Mouse (Mus musculus): ENCODE measurements around the gene Ror2.

Ror2 gene

DNA sequence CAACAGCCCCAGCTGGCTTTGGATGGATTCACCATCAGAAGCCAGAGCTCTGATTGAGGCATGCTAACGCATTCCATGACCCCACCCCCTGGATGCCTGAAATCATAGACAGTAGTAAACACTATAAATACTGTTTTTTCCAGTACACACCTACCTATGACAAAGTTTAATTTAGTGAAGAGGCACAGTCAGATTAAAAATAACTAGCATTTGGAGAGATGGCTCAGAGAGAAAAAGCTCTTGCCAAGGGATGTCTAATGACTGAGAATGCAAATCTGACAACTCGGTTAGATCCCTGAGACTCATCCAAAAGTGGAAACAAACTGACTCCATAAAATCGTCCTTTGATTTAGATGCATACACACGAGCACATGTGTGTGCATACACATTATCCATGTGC, 15.4 kb downstream of the Ror2 start:
- DNase-seq: no peak

DNA sequence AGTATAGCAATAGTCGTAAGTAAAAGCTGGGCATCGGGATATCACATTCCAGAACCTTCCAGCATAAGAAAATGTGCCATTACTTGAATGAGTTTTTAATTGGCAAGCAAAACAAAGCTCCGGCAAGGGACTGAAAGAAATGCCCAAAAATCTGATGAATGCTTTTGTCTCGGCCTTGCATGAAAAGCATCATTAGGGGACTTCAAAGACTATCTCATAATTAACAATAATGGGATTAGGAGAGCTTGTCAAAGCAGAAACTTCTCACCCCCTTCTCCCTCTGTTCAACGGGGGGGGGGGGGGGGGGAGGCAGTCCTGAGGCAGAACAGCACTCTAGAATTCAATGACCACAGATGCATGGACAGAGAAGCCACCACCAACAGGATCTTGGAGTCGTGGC, 17.4 kb downstream of the Ror2 start:
- no peak for DNase-seq

DNA sequence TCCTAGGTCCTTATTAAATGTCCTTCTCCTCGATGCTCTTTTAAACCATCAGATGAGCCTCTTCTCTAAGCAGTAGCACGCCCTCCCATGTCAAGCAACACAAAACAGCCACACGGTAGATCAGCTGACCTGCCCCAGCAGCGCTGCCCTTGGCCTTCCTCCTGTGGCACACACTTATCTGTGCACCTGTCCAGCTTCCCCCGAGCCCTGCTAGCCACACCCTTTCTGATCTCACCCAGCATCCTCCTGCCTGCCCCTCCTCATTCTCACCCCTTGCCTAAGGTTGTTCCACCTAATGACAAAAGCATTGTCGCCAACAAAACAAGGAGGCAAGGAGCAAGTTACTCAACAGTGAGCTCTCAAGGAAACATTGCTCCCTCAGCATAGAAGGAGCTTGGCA, 18.1 kb downstream of the Ror2 start:
- DNase-seq: no peak

DNA sequence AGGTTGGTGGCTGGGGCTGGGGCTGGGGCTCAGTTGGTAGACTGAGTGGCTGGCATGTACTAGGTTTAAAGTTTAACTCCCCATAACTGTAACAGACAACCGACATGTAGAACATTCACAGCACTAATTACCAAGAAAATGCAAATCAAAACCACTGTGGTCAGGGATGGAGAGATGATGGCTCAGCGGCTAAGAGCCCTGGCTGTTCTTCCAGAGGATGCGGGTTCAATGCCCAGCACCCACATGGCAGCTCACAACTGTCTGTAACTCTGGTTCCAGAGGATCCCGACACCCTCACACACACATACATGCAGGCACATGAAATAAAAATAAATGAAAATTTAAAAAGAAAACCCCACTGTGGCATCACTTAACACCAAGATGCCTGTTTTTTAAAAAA, 18.8 kb downstream of the Ror2 start:
- DNase-seq: no peak

DNA sequence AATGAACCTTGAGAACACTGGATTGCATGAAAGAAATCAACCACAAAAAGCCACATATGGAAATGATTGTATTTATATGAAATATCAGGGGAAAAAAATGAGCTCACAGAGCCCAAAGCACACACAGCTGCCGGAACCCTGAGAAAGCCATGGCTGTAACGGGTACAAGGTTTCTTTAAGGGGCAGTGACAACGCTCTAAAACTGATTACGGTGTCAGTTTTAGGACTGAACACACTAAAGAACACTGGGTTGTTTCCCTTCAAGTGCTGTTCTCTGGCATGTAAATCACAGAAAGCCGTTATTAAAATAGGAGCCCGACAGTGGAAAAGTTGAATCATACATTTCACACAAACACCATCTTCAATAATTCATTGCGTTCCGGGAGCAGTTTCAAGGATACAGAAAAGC, 19.4 kb downstream of the Ror2 start:
- no peak for DNase-seq

DNA sequence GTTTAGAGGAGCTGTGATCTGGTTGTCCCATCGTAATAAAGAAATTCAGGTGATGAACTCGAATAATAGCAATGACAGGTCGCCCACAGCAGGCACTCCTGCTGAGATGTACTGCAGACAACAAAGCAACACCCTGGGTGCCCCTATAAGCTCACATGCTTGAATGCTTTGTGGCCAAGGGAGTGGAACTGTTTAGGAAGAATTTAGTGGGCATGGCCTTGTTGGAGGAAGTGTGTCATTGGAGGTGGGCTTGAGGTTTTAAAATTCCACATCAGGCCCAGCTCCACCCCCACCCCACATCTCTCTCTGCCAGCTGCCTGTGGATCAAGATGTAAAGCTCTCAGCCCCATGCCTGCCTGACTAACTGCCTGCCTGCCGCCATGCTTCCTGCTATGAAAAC, 21.0 kb downstream of the Ror2 start:
- DNase-seq: no peak

DNA sequence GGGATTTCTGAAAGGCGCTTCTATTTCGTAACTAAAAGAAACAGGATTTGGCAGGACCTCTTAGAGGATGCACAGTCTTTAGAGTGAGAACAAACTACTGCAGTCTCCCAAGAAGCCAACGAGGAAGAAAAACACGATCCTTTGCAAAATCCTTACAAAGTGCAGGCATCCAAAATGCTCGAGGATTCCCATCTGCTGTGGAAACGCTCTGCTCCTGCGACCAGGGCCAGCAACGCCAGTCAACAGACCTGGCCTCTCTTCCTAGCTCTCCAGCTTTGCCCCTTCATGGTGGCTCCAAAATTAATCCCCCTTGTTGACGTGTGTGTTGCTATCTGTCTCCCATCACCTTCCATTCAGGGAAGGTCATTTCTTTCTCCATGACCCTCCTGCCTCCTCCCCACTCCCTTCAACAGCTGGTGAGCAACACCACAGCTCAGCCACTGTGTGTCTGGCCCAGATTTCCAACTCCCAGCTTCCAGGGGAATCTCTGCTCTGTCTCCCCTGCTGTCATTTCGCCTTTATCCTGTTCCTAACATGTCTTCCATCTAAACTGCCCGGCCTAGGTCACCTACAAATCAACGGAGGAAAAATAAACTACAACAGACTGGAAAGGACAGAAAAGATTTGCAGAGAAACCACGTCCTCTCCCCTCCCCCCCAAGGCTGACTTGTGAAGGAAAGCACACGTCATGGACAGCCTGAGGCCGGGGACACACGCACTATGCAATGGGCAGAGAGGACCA, 23.2 kb downstream of the Ror2 start:
- DNase-seq: peak in 1 of 2 experiments; percentile 30

DNA sequence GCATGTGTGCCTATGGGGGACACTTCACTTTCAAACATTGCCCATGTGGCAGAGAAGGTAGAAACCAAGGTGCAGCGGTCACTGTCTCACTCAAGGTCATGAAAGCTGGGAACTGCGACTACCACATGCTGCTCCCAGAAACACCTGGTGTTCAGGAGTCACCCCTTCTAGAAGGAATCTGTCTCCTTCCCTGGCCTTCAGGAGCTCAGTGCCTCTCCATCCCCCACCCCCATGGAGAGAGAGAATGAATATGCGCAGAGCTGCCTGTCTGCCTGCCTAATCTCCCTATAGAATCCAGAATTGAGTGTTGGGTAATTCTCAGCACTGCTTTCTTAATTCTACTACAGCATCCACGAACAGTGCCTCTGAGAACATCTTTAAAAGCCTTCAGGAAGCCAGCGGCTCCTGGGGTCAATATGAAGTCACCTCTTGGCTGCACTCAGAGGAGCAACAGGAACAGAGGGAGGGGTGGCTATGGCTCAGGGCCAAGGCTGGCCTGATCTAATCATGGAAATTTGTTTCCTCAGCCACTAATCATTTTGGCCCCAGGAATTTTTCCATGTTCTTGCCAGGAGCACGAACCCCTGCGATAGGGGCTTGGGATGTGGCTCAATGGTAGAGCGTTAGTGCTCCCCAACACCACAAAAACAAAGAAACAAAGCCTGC, 24.7 kb downstream of the Ror2 start:
- peak; percentile 85 to 91 for DNase-seq

DNA sequence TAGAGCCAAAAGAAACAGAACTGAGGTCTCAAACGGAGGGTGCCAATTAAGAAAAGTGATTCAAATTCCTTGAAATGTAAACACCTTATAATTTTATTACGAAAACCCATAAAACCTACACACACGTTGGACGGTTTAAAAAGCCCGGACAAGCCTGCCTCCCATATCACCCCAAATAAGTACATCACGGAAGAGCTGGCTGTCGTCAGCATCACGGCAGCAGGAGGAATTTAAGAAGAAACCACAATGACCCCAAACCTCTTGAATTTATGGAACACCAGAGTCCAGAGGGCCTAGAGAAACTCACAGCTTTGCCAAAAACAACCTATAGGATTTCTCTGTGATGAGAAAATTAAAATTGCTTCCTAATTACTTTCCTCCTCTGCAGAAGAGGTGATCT, 27.0 kb downstream of the Ror2 start:
- no peak for DNase-seq

DNA sequence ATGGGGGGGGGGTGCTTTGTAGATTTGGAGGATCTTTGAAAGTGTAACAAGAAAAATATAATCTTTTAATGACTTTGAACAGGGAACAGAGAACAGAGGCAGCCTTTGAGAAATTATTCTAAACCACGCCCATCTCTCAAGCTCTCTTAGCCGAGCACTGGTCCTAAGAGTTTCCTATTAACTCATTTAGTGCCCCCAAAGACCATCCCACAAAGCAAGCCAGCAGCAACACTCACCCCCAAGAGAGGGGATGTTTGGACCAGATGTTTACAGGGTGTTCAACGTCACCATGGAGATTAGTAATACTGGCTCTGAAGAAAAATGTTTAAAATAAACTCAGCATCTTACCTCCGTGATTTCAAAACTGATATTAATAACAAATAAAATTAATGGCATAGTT, 27.4 kb downstream of the Ror2 start:
- no peak for DNase-seq

DNA sequence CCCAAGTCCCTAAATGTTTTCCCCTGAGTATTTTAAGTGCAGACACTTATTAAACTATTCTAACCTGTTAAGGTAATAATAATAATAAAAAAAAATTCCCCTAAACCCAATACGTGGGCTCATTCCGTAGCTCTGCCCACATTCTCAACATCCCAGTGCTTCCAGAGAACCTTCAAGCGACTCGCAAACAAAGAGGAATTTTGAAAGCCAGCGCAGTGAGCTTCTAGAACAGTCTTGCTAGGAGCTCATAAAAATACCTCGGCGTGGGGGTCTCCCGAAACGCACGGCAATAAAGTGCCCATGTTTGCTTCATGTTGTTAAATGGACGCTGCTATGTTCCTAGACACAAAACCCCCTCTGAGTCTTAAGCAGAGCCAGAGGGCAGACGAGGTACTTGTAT, 32.7 kb downstream of the Ror2 start:
- DNase-seq: no peak

DNA sequence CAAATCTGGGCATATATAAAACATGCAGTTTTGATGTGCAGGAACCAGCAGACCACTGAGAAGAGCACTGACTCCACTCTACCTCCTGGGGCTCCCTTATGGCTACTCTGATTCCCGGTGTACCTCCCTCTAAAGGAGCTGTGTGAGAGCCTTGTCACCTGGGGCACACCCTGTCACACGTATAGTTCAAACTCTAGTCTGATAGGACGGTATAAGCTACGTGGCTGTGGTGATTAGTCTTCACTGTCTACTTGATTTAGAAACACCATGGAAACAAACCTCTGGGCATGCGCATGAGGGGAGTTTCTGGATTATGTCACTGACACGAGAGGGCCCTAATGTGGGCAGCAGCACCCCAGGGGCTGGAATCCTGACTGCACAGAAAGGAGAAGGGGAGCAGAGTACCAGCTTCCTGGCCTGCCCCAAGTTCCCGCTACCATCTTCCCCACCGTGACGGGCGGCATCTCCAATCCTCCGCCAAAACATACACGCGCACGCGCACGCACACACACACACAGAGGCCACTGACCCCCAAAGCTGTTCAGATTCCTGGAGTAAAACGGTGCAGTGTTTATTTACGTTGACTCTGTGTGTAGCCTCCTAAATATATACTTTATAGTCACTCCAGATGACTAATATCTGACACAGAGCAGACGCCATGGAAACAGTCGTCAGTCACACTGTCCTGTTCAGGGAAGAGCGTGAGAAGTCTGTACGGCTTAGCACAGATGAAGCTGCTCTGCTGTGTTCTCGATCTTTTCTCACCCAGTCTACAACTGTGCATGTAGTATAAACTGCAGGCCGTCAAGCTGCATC, 37.1 kb downstream of the Ror2 start:
- no peak for DNase-seq

DNA sequence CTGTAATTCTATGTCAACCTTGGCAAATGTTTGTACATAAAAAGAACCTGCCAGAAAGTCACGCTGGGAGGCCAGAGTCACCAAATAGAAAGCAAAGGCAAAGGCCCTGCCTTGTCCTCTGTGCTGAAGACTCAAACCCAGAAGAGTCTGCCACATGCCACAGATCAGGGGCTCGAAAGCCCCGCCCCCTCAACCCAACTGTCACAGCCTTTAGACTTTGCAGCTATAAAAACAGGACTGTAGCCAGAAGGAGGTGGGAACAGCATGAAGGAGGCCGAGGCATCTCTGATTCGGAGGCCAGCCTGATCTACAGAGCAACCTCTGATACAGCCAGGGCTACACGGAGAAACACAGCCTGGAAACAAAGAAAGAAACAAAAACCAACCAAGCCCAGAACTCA, 37.8 kb downstream of the Ror2 start:
- DNase-seq: peak; percentile 21 to 52

DNA sequence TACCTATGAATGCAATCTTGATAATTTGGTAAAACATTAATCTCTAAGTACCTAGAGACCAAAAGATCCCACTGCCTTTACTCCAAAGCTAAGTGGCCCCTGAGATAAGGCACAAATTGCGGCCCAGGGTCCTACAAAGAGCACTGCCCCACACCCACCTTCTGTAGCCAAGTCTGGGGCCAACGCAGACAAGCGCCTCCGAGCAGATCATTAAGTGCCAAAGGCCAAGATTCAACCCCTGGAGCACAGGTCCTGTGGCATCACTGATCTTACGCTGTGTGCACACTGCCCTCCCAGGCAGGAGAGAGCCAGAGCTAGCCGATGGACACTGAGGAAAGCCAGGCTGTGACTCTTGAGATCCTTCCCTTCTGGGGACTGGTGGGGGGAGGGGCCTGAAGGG, 38.7 kb downstream of the Ror2 start:
- peak in 1 of 2 experiments; percentile 43 for DNase-seq

DNA sequence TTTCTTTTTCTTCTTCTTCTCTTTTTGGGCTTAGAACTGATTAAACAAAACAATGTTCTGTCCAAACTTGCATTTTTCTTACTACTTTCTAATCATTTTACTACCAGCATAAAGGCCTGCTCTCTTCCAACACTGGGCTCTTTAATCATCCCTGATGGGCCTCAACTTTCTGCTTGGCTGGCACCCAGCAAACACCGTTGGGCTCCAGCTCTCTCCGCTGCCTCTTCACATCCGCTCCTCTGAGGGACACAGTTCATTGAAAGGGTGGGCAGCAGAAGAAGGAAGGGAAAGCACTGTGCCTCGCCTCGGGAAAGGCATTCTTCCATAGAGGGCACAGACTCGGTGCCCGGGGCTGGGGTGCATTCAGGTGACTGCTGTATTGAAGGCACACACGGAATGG, 41.8 kb downstream of the Ror2 start:
- DNase-seq: peak in 1 of 2 experiments; percentile 16

DNA sequence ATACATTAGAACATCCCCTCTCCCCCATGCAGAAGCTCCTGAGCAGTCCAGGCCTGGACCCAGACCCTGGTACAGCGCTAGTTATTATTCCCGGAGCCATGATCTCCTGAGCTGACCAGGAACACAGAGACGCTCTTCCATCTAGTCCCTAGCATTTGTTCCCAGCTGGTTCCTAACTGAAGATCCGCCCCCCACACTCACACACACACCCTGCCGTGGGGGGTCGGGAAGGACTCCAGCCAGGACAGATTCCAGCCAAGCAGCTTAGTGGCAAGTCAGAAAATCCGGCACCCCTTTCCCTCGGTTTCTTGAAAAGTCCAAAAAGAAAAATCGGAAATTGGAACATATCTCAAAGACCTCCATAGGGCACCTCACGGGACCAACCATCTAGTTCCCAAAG, 48.5 kb downstream of the Ror2 start:
- DNase-seq: peak in 1 of 2 experiments; percentile 15

DNA sequence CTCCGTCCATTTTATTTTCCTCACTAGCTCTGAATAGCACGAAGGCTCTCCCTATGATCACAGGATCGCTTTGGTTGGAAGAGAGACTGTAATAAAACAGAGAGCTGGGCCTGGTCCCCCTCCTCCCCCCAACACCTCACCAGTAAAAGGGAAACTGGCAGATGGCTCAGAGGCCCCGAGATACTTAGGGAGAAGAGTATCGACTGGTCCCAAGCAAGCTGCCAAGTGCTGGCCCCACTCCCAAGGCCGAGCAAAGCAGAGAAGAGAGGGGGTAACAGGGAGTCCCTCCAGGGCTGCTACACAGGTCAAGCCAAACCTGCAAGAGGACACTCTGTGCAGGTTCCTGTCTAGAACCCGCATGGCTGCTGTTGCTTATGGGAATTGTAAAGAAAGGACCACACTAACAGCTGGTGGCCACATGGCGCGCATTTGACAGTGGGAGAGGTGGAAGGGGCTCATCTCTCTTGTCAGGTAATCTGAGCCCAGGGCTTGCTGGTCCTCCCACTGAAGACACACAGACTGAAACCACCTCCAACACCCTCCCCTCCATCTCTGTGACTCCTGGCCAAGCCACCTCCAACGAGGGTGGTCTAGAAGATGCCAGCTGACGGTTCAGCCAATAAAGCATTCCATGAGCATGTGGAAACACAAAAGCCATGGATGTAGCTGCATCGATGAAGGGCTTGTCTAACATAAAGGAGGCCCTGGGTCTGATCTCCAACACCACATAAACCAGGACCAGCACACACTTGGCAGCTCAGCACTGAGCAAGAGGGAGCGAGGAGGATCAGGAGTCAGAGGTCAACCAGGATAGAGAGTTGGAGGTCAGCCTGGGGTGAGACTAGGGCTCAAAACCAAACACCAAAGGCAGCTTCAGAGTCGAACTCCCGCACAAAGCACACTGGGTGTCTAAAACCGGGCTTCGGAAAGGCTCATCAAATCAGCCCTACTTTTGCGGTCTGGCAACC, 49.2 kb downstream of the Ror2 start:
- DNase-seq: no peak

DNA sequence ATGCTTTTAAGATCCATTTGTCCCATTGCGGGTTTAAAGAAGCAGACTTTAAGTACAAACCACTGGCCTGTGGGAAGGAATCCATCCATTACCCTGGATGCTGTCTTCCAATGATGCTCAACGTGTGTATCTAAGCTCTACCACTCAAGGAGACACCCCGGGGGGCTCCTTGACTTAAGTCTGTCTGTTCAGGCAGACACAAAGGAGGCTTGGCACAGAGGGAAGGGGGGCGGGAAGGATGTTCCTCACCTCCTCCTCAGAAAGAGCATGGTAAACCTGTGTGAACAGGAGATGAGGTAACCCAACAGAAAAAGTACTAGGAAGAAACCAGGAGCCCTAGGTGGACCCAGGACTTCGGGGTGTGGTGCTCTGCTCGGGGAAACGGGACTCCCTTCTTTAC, 50.0 kb downstream of the Ror2 start:
- no peak for DNase-seq

DNA sequence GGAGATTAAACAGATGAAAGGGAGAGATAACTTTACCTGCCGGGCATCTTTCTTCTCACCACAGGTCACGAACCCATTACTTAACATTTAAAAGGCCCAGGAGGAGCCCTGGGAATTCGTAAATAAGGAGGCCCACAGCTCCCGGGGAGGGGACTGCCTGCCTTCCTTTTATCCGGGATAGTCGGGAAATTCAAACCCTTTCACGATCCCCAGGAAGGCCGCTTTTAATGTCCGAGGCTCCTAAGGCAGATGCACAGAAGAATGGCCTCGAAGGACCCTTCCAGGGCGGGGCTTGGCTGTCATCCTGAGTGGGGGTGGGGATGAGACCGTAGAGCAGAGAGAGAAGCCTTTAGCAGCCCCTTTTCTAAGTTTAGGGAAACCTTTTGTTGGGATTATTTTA, 51.1 kb downstream of the Ror2 start:
- DNase-seq: no peak

DNA sequence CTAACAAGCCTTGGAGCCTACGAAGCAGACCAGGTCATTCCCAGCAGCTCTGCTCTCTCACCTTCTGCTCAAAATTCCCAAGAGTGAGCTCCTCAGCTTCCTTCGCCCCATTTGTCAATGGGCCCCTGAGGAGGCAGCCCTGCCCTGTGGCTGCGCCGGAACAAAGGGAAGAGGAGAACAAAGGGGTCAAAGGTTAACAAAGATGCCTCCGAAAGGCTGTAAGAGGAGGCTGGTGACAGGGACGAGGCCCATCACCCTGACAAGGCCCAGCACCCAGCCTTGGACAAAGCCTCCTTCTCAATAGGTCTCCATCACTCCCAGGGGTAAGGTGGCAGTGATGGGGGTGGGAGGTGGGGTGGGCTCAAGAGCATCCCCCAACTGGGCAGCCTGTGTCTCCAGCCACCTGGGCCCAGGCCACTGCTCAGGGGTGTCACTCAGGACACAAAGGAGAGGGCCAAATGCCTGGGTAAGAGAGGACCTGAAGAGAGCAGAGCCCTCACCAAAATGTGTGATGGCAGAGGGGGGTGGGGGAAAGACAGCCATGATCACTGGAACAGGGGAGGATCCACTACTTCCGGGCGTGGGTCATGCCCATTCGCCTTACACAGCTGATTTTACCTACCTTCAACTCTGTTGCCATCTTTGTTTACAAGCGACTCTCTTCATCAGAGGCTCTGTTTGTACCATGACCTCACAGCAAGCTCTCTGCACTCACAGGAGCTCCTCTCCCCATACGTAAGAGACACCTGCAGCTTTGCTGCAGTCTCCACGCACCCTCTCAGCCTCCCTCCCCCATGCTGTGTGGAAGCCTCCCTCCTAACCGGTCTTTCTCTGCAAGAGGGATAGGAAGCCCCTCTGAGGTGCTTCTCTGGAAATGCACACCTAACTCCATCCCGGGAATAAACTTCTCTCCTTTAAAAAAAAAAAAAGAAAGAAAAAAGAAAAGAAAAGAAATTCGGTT, 51.8 kb downstream of the Ror2 start:
- DNase-seq: no peak

DNA sequence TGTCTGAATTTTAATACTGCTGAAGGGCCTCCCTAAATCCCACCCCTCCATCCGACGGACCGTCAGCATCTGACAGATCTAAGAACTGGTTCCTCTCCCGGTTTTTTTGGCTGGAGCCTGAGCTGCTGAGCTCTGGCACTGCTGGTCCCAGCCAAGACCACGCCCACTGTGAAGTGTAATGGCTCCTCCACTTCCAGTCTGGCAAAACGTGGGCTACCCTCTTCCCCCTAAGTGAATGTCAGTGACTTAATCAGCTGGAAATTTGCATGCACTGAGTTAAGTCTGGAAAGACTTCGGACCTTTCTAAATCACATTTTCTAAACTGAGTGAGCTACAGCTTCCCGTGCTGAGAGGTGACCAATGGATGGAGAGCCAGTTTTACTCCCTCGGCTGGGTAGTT, 52.5 kb downstream of the Ror2 start:
- DNase-seq: peak; percentile 26 to 57

Measured in kidney, postnatal 25 days (tissue).